Mouse (Mus musculus): ENCODE data around the gene 9230102O04Rik. TPM values are rescaled to one million over a fixed set of nuclear protein-coding genes. Genes with fewer than 3 reads are reported as not detected.

9230102O04Rik gene
- polyA plus RNA-seq (2015; fragmentation: Nextera tagmentation; extraction: Ambion mirVana): 2.3 and 4.0 TPM in 2 replicates

- peak within 1 kb of the TSS; percentile 31 for H3K4me3 ChIP-seq (ENCODE audit: low read depth, low read length)
- peak; percentile 70 for ATAC-seq
- peaks cover 5% of the 10 kb centered on the region for H3K4me1 ChIP-seq (ENCODE audit: control insufficient read depth, insufficient read depth, low read length)
- no peaks in the 10 kb centered on the region for H3K36me3 ChIP-seq (ENCODE audit: control insufficient read depth, insufficient read depth, low read length)
- no peaks in the 10 kb centered on the region for H3K9me3 ChIP-seq (replicated peaks; ENCODE audit: control insufficient read depth, low read length, poor library complexity, severe bottlenecking)
- peak within 1 kb of the TSS; percentile 46 for H3K4me2 ChIP-seq (ENCODE audit: low read length)
- peak within 1 kb of the TSS; percentile 54 for H3K27ac ChIP-seq (ENCODE audit: low read length)
- peaks cover 41% of the 10 kb centered on the region for H3K27me3 ChIP-seq (ENCODE audit: control insufficient read depth, insufficient read depth, low read depth, low read length)
- H3K9ac ChIP-seq (ENCODE audit: low read depth, low read length): peak within 1 kb of the TSS; percentile 22; the same call in 1 of the 2 replicates
- WGBS: under 1% methylated on average over 30 of the region's 30 CpGs
Measured at GRCm38 (mm10) chr2:9888913-9889650, at the start of gene 9230102O04Rik. Gene 9230102O04Rik, minus strand, starts transcription at chr2:9889540.

GRCm38 (mm10) chr2:9935965-9936364 is 46.6 kb upstream of the 9230102O04Rik start:
- H3K36me3 ChIP-seq (ENCODE audit: control insufficient read depth, insufficient read depth, low read length): no peaks in the 10 kb centered on the region
- H3K27me3 ChIP-seq (ENCODE audit: control insufficient read depth, insufficient read depth, low read depth, low read length): no peaks in the 10 kb centered on the region
- ATAC-seq: no peak
- H3K27ac ChIP-seq (ENCODE audit: low read length): no peak overlapping the region
- no peaks in the 10 kb centered on the region for H3K4me1 ChIP-seq (ENCODE audit: control insufficient read depth, insufficient read depth, low read length)
- no peaks in the 10 kb centered on the region for H3K9me3 ChIP-seq (replicated peaks; ENCODE audit: control insufficient read depth, low read length, poor library complexity, severe bottlenecking)
- H3K4me2 ChIP-seq (ENCODE audit: low read length): no peak overlapping the region
- no CpG with 5 or more reads among the region's 1 CpGs for WGBS
- no peak overlapping the region for H3K9ac ChIP-seq (ENCODE audit: low read depth, low read length)
- H3K4me3 ChIP-seq (ENCODE audit: low read depth, low read length): no peak overlapping the region

- no peak overlapping the region for H3K4me3 ChIP-seq (ENCODE audit: low read depth, low read length)
- H3K4me1 ChIP-seq (ENCODE audit: control insufficient read depth, insufficient read depth, low read length): peaks cover 3% of the 10 kb centered on the region; the same call in 1 of the 2 replicates
- H3K9ac ChIP-seq (ENCODE audit: low read depth, low read length): no peak overlapping the region
- H3K27ac ChIP-seq (ENCODE audit: low read length): no peak overlapping the region
- 68% methylated on average over 4 of the region's 4 CpGs for WGBS
- no peak overlapping the region for H3K4me2 ChIP-seq (ENCODE audit: low read length)
- no peaks in the 10 kb centered on the region for H3K27me3 ChIP-seq (ENCODE audit: control insufficient read depth, insufficient read depth, low read depth, low read length)
- ATAC-seq: no peak
- no peaks in the 10 kb centered on the region for H3K36me3 ChIP-seq (ENCODE audit: control insufficient read depth, insufficient read depth, low read length)
- no peaks in the 10 kb centered on the region for H3K9me3 ChIP-seq (replicated peaks; ENCODE audit: control insufficient read depth, low read length, poor library complexity, severe bottlenecking)
Measured at GRCm38 (mm10) chr2:9926905-9927283, 37.6 kb upstream of the 9230102O04Rik start.

- H3K4me2 ChIP-seq (ENCODE audit: low read length): no peak overlapping the region
- no peak overlapping the region for H3K4me3 ChIP-seq (ENCODE audit: low read depth, low read length)
- no peaks in the 10 kb centered on the region for H3K9me3 ChIP-seq (replicated peaks; ENCODE audit: control insufficient read depth, low read length, poor library complexity, severe bottlenecking)
- peaks cover 3% of the 10 kb centered on the region; the same call in 1 of the 2 replicates for H3K4me1 ChIP-seq (ENCODE audit: control insufficient read depth, insufficient read depth, low read length)
- no peak overlapping the region for H3K9ac ChIP-seq (ENCODE audit: low read depth, low read length)
- H3K36me3 ChIP-seq (ENCODE audit: control insufficient read depth, insufficient read depth, low read length): no peaks in the 10 kb centered on the region
- H3K27ac ChIP-seq (ENCODE audit: low read length): no peak overlapping the region
- ATAC-seq: no peak
- H3K27me3 ChIP-seq (ENCODE audit: control insufficient read depth, insufficient read depth, low read depth, low read length): no peaks in the 10 kb centered on the region
- WGBS: 38% methylated on average over 7 of the region's 7 CpGs
Measured at GRCm38 (mm10) chr2:9926194-9926904, 37.0 kb upstream of the 9230102O04Rik start.

- no peak overlapping the region for H3K27ac ChIP-seq (ENCODE audit: low read length)
- WGBS: 94% methylated on average over 17 of the region's 17 CpGs
- H3K27me3 ChIP-seq (ENCODE audit: control insufficient read depth, insufficient read depth, low read depth, low read length): no peaks in the 10 kb centered on the region
- no peak overlapping the region for H3K9ac ChIP-seq (ENCODE audit: low read depth, low read length)
- H3K4me3 ChIP-seq (ENCODE audit: low read depth, low read length): no peak overlapping the region
- peaks cover 6% of the 10 kb centered on the region for H3K36me3 ChIP-seq (ENCODE audit: control insufficient read depth, insufficient read depth, low read length)
- no peak for ATAC-seq
- no peaks in the 10 kb centered on the region for H3K4me1 ChIP-seq (ENCODE audit: control insufficient read depth, insufficient read depth, low read length)
- no peak overlapping the region for H3K4me2 ChIP-seq (ENCODE audit: low read length)
- H3K9me3 ChIP-seq (replicated peaks; ENCODE audit: control insufficient read depth, low read length, poor library complexity, severe bottlenecking): no peaks in the 10 kb centered on the region
Measured at GRCm38 (mm10) chr2:9918691-9919471, 29.5 kb upstream of the 9230102O04Rik start.

GRCm38 (mm10) chr2:9917602-9918001 is 28.3 kb upstream of the 9230102O04Rik start:
- Histone ChIP-seq H3K27me3 (ENCODE audit: control insufficient read depth, insufficient read depth, low read depth, low read length) (no peaks in the 10 kb centered on the region), H3K4me1 (ENCODE audit: control insufficient read depth, insufficient read depth, low read length) (no peaks in the 10 kb centered on the region), H3K9me3 (replicated peaks; ENCODE audit: control insufficient read depth, low read length, poor library complexity, severe bottlenecking) (no peaks in the 10 kb centered on the region), H3K9ac (ENCODE audit: low read depth, low read length) (no peak overlapping the region), H3K4me3 (ENCODE audit: low read depth, low read length) (no peak overlapping the region), H3K36me3 (ENCODE audit: control insufficient read depth, insufficient read depth, low read length) (peaks cover 6% of the 10 kb centered on the region), H3K27ac (ENCODE audit: low read length) (no peak overlapping the region), H3K4me2 (ENCODE audit: low read length) (no peak overlapping the region)
- WGBS: 93% methylated on average over 9 of the region's 9 CpGs
- ATAC-seq: no peak

- no peak overlapping the region for H3K4me3 ChIP-seq (ENCODE audit: low read depth, low read length)
- no peak overlapping the region for H3K9ac ChIP-seq (ENCODE audit: low read depth, low read length)
- ATAC-seq: no peak
- no peaks in the 10 kb centered on the region for H3K36me3 ChIP-seq (ENCODE audit: control insufficient read depth, insufficient read depth, low read length)
- no peaks in the 10 kb centered on the region for H3K4me1 ChIP-seq (ENCODE audit: control insufficient read depth, insufficient read depth, low read length)
- 10% methylated on average over 11 of the region's 11 CpGs for WGBS
- no peak overlapping the region for H3K27ac ChIP-seq (ENCODE audit: low read length)
- no peaks in the 10 kb centered on the region for H3K9me3 ChIP-seq (replicated peaks; ENCODE audit: control insufficient read depth, low read length, poor library complexity, severe bottlenecking)
- H3K4me2 ChIP-seq (ENCODE audit: low read length): no peak overlapping the region
- no peaks in the 10 kb centered on the region; the same call in 1 of the 2 replicates for H3K27me3 ChIP-seq (ENCODE audit: control insufficient read depth, insufficient read depth, low read depth, low read length)
Measured at GRCm38 (mm10) chr2:9905995-9906394, 16.7 kb upstream of the 9230102O04Rik start.

GRCm38 (mm10) chr2:9903854-9904560 is 14.7 kb upstream of the 9230102O04Rik start:
- no peaks in the 10 kb centered on the region for H3K9me3 ChIP-seq (replicated peaks; ENCODE audit: control insufficient read depth, low read length, poor library complexity, severe bottlenecking)
- no peaks in the 10 kb centered on the region; the same call in 1 of the 2 replicates for H3K27me3 ChIP-seq (ENCODE audit: control insufficient read depth, insufficient read depth, low read depth, low read length)
- no peak overlapping the region for H3K9ac ChIP-seq (ENCODE audit: low read depth, low read length)
- no peaks in the 10 kb centered on the region for H3K36me3 ChIP-seq (ENCODE audit: control insufficient read depth, insufficient read depth, low read length)
- H3K4me2 ChIP-seq (ENCODE audit: low read length): no peak overlapping the region
- no peaks in the 10 kb centered on the region for H3K4me1 ChIP-seq (ENCODE audit: control insufficient read depth, insufficient read depth, low read length)
- no peak overlapping the region for H3K27ac ChIP-seq (ENCODE audit: low read length)
- 74% methylated on average over 14 of the region's 14 CpGs for WGBS
- H3K4me3 ChIP-seq (ENCODE audit: low read depth, low read length): no peak overlapping the region
- ATAC-seq: no peak

Measured in midbrain, embryonic 16.5 days (tissue).